Mouse (Mus musculus) heart, postnatal 4 days (tissue): ENCODE results near the gene Bloc1s1. TPM values are rescaled to one million over a fixed set of nuclear protein-coding genes. Genes with fewer than 3 reads are reported as not detected.

ENCODE experiments used
- DNase-seq: peaks from one replicate; pipeline ENCODE4 v3.0.0; 2021
- total RNA-seq, 2 experiments: library from RNA; stranded (reverse); gene quantifications; 2 replicates each; pipeline ENCODE4 v1.2.3; 2021

The Bloc1s1 gene
- total RNA-seq, 2 experiments from 2014 or later, result 152 to 180 TPM

- DNase-seq, result no peak
These were observed 19.0 kb downstream of the Bloc1s1 start for GRCm38 (mm10) chr10:128904812-128905211.

GRCm38 (mm10) chr10:128902409-128902988, 21.3 kb downstream of the Bloc1s1 start:
- no peak for DNase-seq

GRCm38 (mm10) chr10:128901409-128901808, 22.4 kb downstream of the Bloc1s1 start:
- DNase-seq, result no peak

GRCm38 (mm10) chr10:128900698-128901097, 23.1 kb downstream of the Bloc1s1 start, which contains the start of gene Cd63:
TSS of gene Cd63 (plus strand) at chr10:128900989.
- no peak for DNase-seq

- no peak for DNase-seq
These were observed 23.9 kb downstream of the Bloc1s1 start for GRCm38 (mm10) chr10:128899759-128900490.

GRCm38 (mm10) chr10:128897501-128897900, 26.3 kb downstream of the Bloc1s1 start:
- no peak for DNase-seq

GRCm38 (mm10) chr10:128896807-128897206, 27.0 kb downstream of the Bloc1s1 start:
- DNase-seq, result no peak

- DNase-seq, result peak; percentile 52
These were observed 27.7 kb downstream of the Bloc1s1 start for GRCm38 (mm10) chr10:128895952-128896693.

GRCm38 (mm10) chr10:128895437-128895836, 28.4 kb downstream of the Bloc1s1 start:
- DNase-seq, result peak; percentile 84

- DNase-seq, result no peak
These were observed 31.6 kb downstream of the Bloc1s1 start for GRCm38 (mm10) chr10:128892246-128892645.

- peak; percentile 67 for DNase-seq
These were observed 32.3 kb downstream of the Bloc1s1 start, which contains the start of gene Gdf11 for GRCm38 (mm10) chr10:128891296-128892094. TSS of gene Gdf11 (minus strand) at chr10:128891718.

- no peak for DNase-seq
These were observed 33.2 kb downstream of the Bloc1s1 start for GRCm38 (mm10) chr10:128890383-128891295.

GRCm38 (mm10) chr10:128889846-128890245, 34.0 kb downstream of the Bloc1s1 start:
- DNase-seq, result no peak

GRCm38 (mm10) chr10:128888941-128889827, 34.7 kb downstream of the Bloc1s1 start:
- DNase-seq, result no peak

GRCm38 (mm10) chr10:128882067-128882466, 41.8 kb downstream of the Bloc1s1 start:
- no peak for DNase-seq

GRCm38 (mm10) chr10:128878811-128879210, 45.0 kb downstream of the Bloc1s1 start:
- no peak for DNase-seq

GRCm38 (mm10) chr10:128878291-128878690, 45.5 kb downstream of the Bloc1s1 start:
- no peak for DNase-seq

- DNase-seq, result no peak
These were observed 53.5 kb downstream of the Bloc1s1 start for GRCm38 (mm10) chr10:128870341-128870740.
